Mouse (Mus musculus): ENCODE data around the gene Rptor.

The Rptor gene

DNA sequence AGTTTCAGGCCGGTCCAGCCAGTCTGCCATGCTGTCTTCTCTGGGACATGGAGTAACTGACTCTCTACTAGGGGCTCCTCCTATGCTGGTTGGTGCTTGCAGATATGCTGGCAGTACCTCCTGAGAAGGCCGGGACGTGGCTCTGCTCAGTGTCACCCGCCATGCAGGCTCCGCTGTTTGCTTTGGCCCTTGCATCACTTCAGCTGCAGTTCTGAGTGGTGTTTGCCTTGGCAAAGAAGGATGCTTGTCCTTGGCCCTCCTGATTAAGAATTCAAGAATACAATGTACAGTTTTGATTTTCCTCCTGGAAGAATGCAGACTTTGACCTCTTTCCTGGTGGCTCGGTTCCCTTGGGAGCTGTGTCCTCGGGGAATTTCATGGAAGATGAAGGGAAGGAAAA is 342.6 kb downstream of the Rptor start:
- Histone ChIP-seq H3K27me3 (ENCODE audit: control insufficient read depth, insufficient read depth, low read length, poor library complexity, severe bottlenecking) (no peaks in the 10 kb centered on the region), H3K36me3 (ENCODE audit: control insufficient read depth, insufficient read depth, low read length, poor library complexity, severe bottlenecking) (no peaks in the 10 kb centered on the region)
- no peak for DNase-seq (ENCODE audit: low read depth, low spot score)

DNA sequence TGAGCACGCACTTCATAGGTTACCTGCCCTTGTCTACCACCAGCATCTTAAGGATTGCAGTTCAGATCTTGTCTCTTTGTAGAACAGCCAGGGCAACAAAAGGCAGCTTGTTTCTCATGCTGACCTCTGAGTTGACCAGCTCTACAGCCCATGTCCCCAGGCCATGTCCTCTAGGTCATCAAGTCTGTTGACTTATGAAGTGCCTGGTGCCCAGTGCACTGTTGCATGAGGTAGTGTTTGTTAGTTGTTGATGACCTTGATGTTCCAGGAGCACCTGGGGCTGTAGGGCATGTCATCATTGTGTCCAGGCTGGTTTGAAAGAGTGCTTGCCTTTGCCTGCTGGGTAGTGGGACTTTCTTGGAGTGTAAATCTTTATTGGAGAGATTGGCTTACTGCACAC is 344.7 kb downstream of the Rptor start:
- DNase-seq (ENCODE audit: low read depth, low spot score): no peak
- H3K27me3 ChIP-seq (ENCODE audit: control insufficient read depth, insufficient read depth, low read length, poor library complexity, severe bottlenecking): no peaks in the 10 kb centered on the region

GRCm38 (mm10) chr11:119947897-119948296 is 345.2 kb downstream of the Rptor start:
- H3K27me3 ChIP-seq (ENCODE audit: control insufficient read depth, insufficient read depth, low read length, poor library complexity, severe bottlenecking): no peaks in the 10 kb centered on the region
- DNase-seq (ENCODE audit: low read depth, low spot score): no peak
- no peaks in the 10 kb centered on the region for H3K36me3 ChIP-seq (ENCODE audit: control insufficient read depth, insufficient read depth, low read length, poor library complexity, severe bottlenecking)

More for the DNA sequence above, 344.7 kb downstream of the Rptor start:
- H3K36me3 ChIP-seq (ENCODE audit: control insufficient read depth, insufficient read depth, low read length, poor library complexity, severe bottlenecking): no peaks in the 10 kb centered on the region

DNA sequence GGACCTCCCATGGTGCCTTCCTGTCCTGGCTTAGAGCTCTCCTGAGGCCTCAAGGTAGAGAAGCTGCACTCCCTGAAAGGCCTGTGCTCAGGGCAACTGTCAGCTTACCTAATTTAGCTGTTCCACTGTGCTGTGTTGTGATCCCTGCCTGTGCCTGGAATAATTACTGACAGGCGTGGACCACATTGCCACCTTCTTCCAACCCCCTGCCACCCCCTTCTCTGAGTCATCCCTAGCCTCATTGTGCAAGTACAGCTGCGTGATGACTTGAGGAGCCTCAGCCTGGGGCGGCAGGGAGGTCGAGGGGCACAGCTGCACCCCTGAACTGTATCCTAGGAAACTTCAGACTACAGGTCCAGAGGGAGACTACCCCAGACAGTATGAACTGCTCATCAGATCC is 345.6 kb downstream of the Rptor start:
- no peak for DNase-seq (ENCODE audit: low read depth, low spot score)
- Histone ChIP-seq H3K36me3 (ENCODE audit: control insufficient read depth, insufficient read depth, low read length, poor library complexity, severe bottlenecking) (no peaks in the 10 kb centered on the region), H3K27me3 (ENCODE audit: control insufficient read depth, insufficient read depth, low read length, poor library complexity, severe bottlenecking) (no peaks in the 10 kb centered on the region)

DNA sequence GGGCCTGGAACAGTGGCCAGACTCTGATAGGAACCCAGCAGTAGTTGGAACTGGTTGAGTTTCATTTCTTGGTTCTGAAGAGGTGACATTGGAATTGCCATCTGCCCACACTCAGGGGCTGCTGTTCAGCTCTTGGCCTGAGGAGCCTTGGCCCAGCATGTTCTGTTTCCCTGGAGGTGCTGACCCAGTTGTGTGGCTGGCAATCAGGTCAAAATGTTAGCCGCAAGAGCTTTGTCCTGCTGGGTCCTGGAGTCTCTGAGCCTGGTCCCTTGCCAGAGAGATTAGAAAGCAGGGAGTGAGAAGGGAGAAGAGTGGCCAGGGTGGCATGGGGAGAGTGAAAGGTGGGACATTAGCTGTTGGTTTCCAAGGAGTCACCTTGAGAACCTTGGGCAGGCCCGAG is 346.1 kb downstream of the Rptor start:
- Histone ChIP-seq H3K27me3 (ENCODE audit: control insufficient read depth, insufficient read depth, low read length, poor library complexity, severe bottlenecking) (no peaks in the 10 kb centered on the region), H3K36me3 (ENCODE audit: control insufficient read depth, insufficient read depth, low read length, poor library complexity, severe bottlenecking) (no peaks in the 10 kb centered on the region)
- no peak for DNase-seq (ENCODE audit: low read depth, low spot score)

All from splenic B cell, adult 2 months (primary cell).